Mouse (Mus musculus): ENCODE data around the gene Mllt6. TPM values are rescaled to one million over a fixed set of nuclear protein-coding genes. Genes with fewer than 3 reads are reported as not detected.
"Not testable (repeated sequence)": the region's sequence is repeated elsewhere in the genome, so short reads cannot be mapped to it uniquely, and the experiment has no call there.

Gene Mllt6
- polyA plus RNA-seq, 1 experiment from 2014 or later = 4.1 TPM

- WGBS = 84% methylated on average over 2 of the region's 2 CpGs
- peaks cover 18% of the 10 kb centered on the region for H3K36me3 ChIP-seq (ENCODE audit: control insufficient read depth, insufficient read depth, low read length)
These were observed 46.9 kb downstream of the Mllt6 start for GRCm38 (mm10) chr11:97710067-97710466.

GRCm38 (mm10) chr11:97711200-97711900 lies 48.1 kb downstream of the Mllt6 start:
- WGBS = 78% methylated on average over 13 of the region's 13 CpGs
- Histone ChIP-seq H3K36me3 (ENCODE audit: control insufficient read depth, insufficient read depth, low read length) (peaks cover 19% of the 10 kb centered on the region), H3K27ac (replicated peaks; ENCODE audit: low read depth, low read length) (no peak overlapping the region), H3K27me3 (ENCODE audit: control insufficient read depth, insufficient read depth, low read length) (no peaks in the 10 kb centered on the region), H3K9me3 (ENCODE audit: control insufficient read depth, low read length) (no peaks in the 10 kb centered on the region), H3K4me3 (ENCODE audit: low read depth, low read length) (no peak overlapping the region), H3K9ac (ENCODE audit: low read length) (no peak overlapping the region), H3K4me1 (ENCODE audit: control insufficient read depth, insufficient read depth, low read length) (no peaks in the 10 kb centered on the region), H3K4me2 (ENCODE audit: low read depth, severe bottlenecking) (no peak overlapping the region)
- DNase-seq (ENCODE audit: low spot score) = no peak
- ATAC-seq (ENCODE audit: insufficient number of reproducible peaks, low FRiP score, low TSS enrichment, low read depth) = no peak

More at GRCm38 (mm10) chr11:97710067-97710466, 46.9 kb downstream of the Mllt6 start:
- H3K4me2 ChIP-seq (ENCODE audit: low read depth, severe bottlenecking); H3K9ac ChIP-seq (ENCODE audit: low read length); H3K9me3 ChIP-seq (ENCODE audit: control insufficient read depth, low read length); H3K4me1 ChIP-seq (ENCODE audit: control insufficient read depth, insufficient read depth, low read length); DNase-seq (ENCODE audit: low spot score); ATAC-seq (ENCODE audit: insufficient number of reproducible peaks, low FRiP score, low TSS enrichment, low read depth); H3K4me3 ChIP-seq (ENCODE audit: low read depth, low read length); H3K27me3 ChIP-seq (ENCODE audit: control insufficient read depth, insufficient read depth, low read length); H3K27ac ChIP-seq (replicated peaks; ENCODE audit: low read depth, low read length): not testable (repeated sequence)

GRCm38 (mm10) chr11:97712286-97712685 lies 49.1 kb downstream of the Mllt6 start:
- Histone ChIP-seq H3K27me3 (ENCODE audit: control insufficient read depth, insufficient read depth, low read length) (no peaks in the 10 kb centered on the region), H3K9me3 (ENCODE audit: control insufficient read depth, low read length) (no peaks in the 10 kb centered on the region), H3K9ac (ENCODE audit: low read length) (no peak overlapping the region), H3K36me3 (ENCODE audit: control insufficient read depth, insufficient read depth, low read length) (peaks cover 10% of the 10 kb centered on the region; the same call in 1 of the 2 replicates), H3K4me2 (ENCODE audit: low read depth, severe bottlenecking) (no peak overlapping the region), H3K4me1 (ENCODE audit: control insufficient read depth, insufficient read depth, low read length) (no peaks in the 10 kb centered on the region), H3K4me3 (ENCODE audit: low read depth, low read length) (no peak overlapping the region), H3K27ac (replicated peaks; ENCODE audit: low read depth, low read length) (no peak overlapping the region)
- DNase-seq (ENCODE audit: low spot score) (no peak), ATAC-seq (ENCODE audit: insufficient number of reproducible peaks, low FRiP score, low TSS enrichment, low read depth) (no peak)
- 95% methylated on average over 15 of the region's 15 CpGs for WGBS

GRCm38 (mm10) chr11:97713896-97714295 lies 50.7 kb downstream of the Mllt6 start:
- Histone ChIP-seq H3K4me3 (ENCODE audit: low read depth, low read length) (no peak overlapping the region), H3K9me3 (ENCODE audit: control insufficient read depth, low read length) (no peaks in the 10 kb centered on the region), H3K27me3 (ENCODE audit: control insufficient read depth, insufficient read depth, low read length) (no peaks in the 10 kb centered on the region), H3K4me1 (ENCODE audit: control insufficient read depth, insufficient read depth, low read length) (no peaks in the 10 kb centered on the region), H3K9ac (ENCODE audit: low read length) (no peak overlapping the region), H3K36me3 (ENCODE audit: control insufficient read depth, insufficient read depth, low read length) (peaks cover 15% of the 10 kb centered on the region; the same call in 1 of the 2 replicates), H3K27ac (replicated peaks; ENCODE audit: low read depth, low read length) (no peak overlapping the region), H3K4me2 (ENCODE audit: low read depth, severe bottlenecking) (no peak overlapping the region)
- DNase-seq (ENCODE audit: low spot score) = no peak
- WGBS = 93% methylated on average over 8 of the region's 8 CpGs
- ATAC-seq (ENCODE audit: insufficient number of reproducible peaks, low FRiP score, low TSS enrichment, low read depth) = no peak

- no peaks in the 10 kb centered on the region for H3K4me1 ChIP-seq (ENCODE audit: control insufficient read depth, insufficient read depth, low read length)
- DNase-seq (ENCODE audit: low spot score) (no peak), ATAC-seq (ENCODE audit: insufficient number of reproducible peaks, low FRiP score, low TSS enrichment, low read depth) (no peak)
- no peak overlapping the region for H3K27ac ChIP-seq (replicated peaks; ENCODE audit: low read depth, low read length)
- H3K27me3 ChIP-seq (ENCODE audit: control insufficient read depth, insufficient read depth, low read length) = no peaks in the 10 kb centered on the region
- H3K4me3 ChIP-seq (ENCODE audit: low read depth, low read length) = no peak overlapping the region
- 98% methylated on average over 3 of the region's 3 CpGs for WGBS
- H3K4me2 ChIP-seq (ENCODE audit: low read depth, severe bottlenecking) = no peak overlapping the region
- H3K9ac ChIP-seq (ENCODE audit: low read length) = no peak overlapping the region
- no peaks in the 10 kb centered on the region for H3K9me3 ChIP-seq (ENCODE audit: control insufficient read depth, low read length)
- H3K36me3 ChIP-seq (ENCODE audit: control insufficient read depth, insufficient read depth, low read length) = peaks cover 14% of the 10 kb centered on the region
These were observed 51.1 kb downstream of the Mllt6 start for GRCm38 (mm10) chr11:97714356-97714755.

GRCm38 (mm10) chr11:97714784-97715760 lies 51.9 kb downstream of the Mllt6 start:
- Histone ChIP-seq H3K27me3 (ENCODE audit: control insufficient read depth, insufficient read depth, low read length) (no peaks in the 10 kb centered on the region), H3K4me2 (ENCODE audit: low read depth, severe bottlenecking) (no peak overlapping the region), H3K4me1 (ENCODE audit: control insufficient read depth, insufficient read depth, low read length) (no peaks in the 10 kb centered on the region), H3K4me3 (ENCODE audit: low read depth, low read length) (no peak overlapping the region), H3K27ac (replicated peaks; ENCODE audit: low read depth, low read length) (no peak overlapping the region), H3K9ac (ENCODE audit: low read length) (no peak overlapping the region), H3K36me3 (ENCODE audit: control insufficient read depth, insufficient read depth, low read length) (peaks cover 19% of the 10 kb centered on the region), H3K9me3 (ENCODE audit: control insufficient read depth, low read length) (no peaks in the 10 kb centered on the region)
- 94% methylated on average over 14 of the region's 14 CpGs for WGBS
- ATAC-seq (ENCODE audit: insufficient number of reproducible peaks, low FRiP score, low TSS enrichment, low read depth) = no peak
- no peak for DNase-seq (ENCODE audit: low spot score)

- ATAC-seq (ENCODE audit: insufficient number of reproducible peaks, low FRiP score, low TSS enrichment, low read depth) (no peak), DNase-seq (ENCODE audit: low spot score) (no peak)
- Histone ChIP-seq H3K4me2 (ENCODE audit: low read depth, severe bottlenecking) (no peak overlapping the region), H3K9me3 (ENCODE audit: control insufficient read depth, low read length) (no peaks in the 10 kb centered on the region), H3K36me3 (ENCODE audit: control insufficient read depth, insufficient read depth, low read length) (peaks cover 26% of the 10 kb centered on the region), H3K27ac (replicated peaks; ENCODE audit: low read depth, low read length) (no peak overlapping the region), H3K27me3 (ENCODE audit: control insufficient read depth, insufficient read depth, low read length) (no peaks in the 10 kb centered on the region), H3K9ac (ENCODE audit: low read length) (no peak overlapping the region), H3K4me3 (ENCODE audit: low read depth, low read length) (no peak overlapping the region), H3K4me1 (ENCODE audit: control insufficient read depth, insufficient read depth, low read length) (no peaks in the 10 kb centered on the region)
- WGBS = 88% methylated on average over 8 of the region's 8 CpGs
These were observed 52.8 kb downstream of the Mllt6 start for GRCm38 (mm10) chr11:97716021-97716420.

- DNase-seq (ENCODE audit: low spot score) = no peak
- H3K4me3 ChIP-seq (ENCODE audit: low read depth, low read length) = no peak overlapping the region
- no peaks in the 10 kb centered on the region for H3K4me1 ChIP-seq (ENCODE audit: control insufficient read depth, insufficient read depth, low read length)
- no peak for ATAC-seq (ENCODE audit: insufficient number of reproducible peaks, low FRiP score, low TSS enrichment, low read depth)
- peaks cover 2% of the 10 kb centered on the region; the same call in 1 of the 2 replicates for H3K9me3 ChIP-seq (ENCODE audit: control insufficient read depth, low read length)
- H3K27me3 ChIP-seq (ENCODE audit: control insufficient read depth, insufficient read depth, low read length) = no peaks in the 10 kb centered on the region
- no peak overlapping the region for H3K27ac ChIP-seq (replicated peaks; ENCODE audit: low read depth, low read length)
- no peak overlapping the region for H3K9ac ChIP-seq (ENCODE audit: low read length)
- H3K36me3 ChIP-seq (ENCODE audit: control insufficient read depth, insufficient read depth, low read length) = peaks cover 39% of the 10 kb centered on the region
- 90% methylated on average over 26 of the region's 26 CpGs for WGBS
- H3K4me2 ChIP-seq (ENCODE audit: low read depth, severe bottlenecking) = no peak overlapping the region
These were observed 54.4 kb downstream of the Mllt6 start for GRCm38 (mm10) chr11:97717369-97718280.
